Mouse (Mus musculus) CH12.LX (cell line): ENCODE results near the gene Setd2. TPM values are rescaled to one million over a fixed set of nuclear protein-coding genes. Genes with fewer than 3 reads are reported as not detected.

ENCODE experiments used
- DNase-seq: peaks from one replicate; pipeline ENCODE4 v3.0.0-alpha.2; 2013; ENCODE audit errors: extremely low read depth
- H3K27ac ChIP-seq: 2 replicates; pipeline ENCODE4 v1.5.1; 2012; ENCODE audit warnings: low read depth, mild to moderate bottlenecking, control low read depth, moderate library complexity; ENCODE audit not compliant: insufficient read depth
- H3K27me3 ChIP-seq: replicated peaks from 2 replicates; pipeline ENCODE3; 2012; ENCODE audit warnings: inconsistent platforms
- H3K36me3 ChIP-seq, 2 experiments: replicated peaks in 1 of 2; 2 replicates each; pipeline versions ENCODE3 to v1.6.1; 2012; ENCODE audit warnings: inconsistent platforms in 1 of 2, low read length in 1 of 2, mild to moderate bottlenecking in 1 of 2, mixed read lengths in 1 of 2, moderate library complexity in 1 of 2; ENCODE audit not compliant: control insufficient read depth in 1 of 2, insufficient read depth in 1 of 2
- H3K4me1 ChIP-seq, 2 experiments: 2 replicates each; pipeline ENCODE4 v1.6.1; 2012; ENCODE audit warnings: inconsistent platforms in 1 of 2, moderate library complexity in 1 of 2; ENCODE audit not compliant: insufficient read depth in 2 of 2, control insufficient read depth in 1 of 2
- H3K4me2 ChIP-seq: 2 replicates; pipeline ENCODE4 v1.6.1; 2012; ENCODE audit warnings: low read depth, mild to moderate bottlenecking, control low read depth; ENCODE audit not compliant: poor library complexity, insufficient read depth, severe bottlenecking
- H3K4me3 ChIP-seq, 3 experiments: fragments of 150-350 bp in 1 of 3; sonication (generic) in 1 of 3; replicated peaks in 1 of 3; 2 replicates each; pipeline versions ENCODE3 to v1.5.1; 2011 to 2012; ENCODE audit warnings: low read depth in 2 of 3, low read length in 2 of 3, mild to moderate bottlenecking in 2 of 3, moderate library complexity in 2 of 3, control low read depth in 1 of 3, improper control_type of control experiment in 1 of 3, inconsistent platforms in 1 of 3, mixed read lengths in 1 of 3; ENCODE audit not compliant: poor library complexity in 1 of 3
- H3K79me2 ChIP-seq: replicated peaks from 2 replicates; pipeline ENCODE4 v1.6.1; 2012; ENCODE audit warnings: mild to moderate bottlenecking, moderate library complexity; ENCODE audit not compliant: control insufficient read depth, poor library complexity, insufficient read depth, severe bottlenecking; ENCODE audit errors: extremely low read depth
- H3K9ac ChIP-seq: 2 replicates; pipeline ENCODE4 v1.6.1; 2012; ENCODE audit warnings: low read depth, mild to moderate bottlenecking, control low read depth, moderate library complexity; ENCODE audit not compliant: insufficient read depth
- H3K9me3 ChIP-seq: replicated peaks from 2 replicates; pipeline ENCODE3; 2012; ENCODE audit warnings: low read length, inconsistent platforms, mixed read lengths
- BHLHE40 ChIP-seq: IDR thresholded peaks from 2 replicates; pipeline ENCODE4 v1.6.1; 2011; ENCODE audit warnings: mild to moderate bottlenecking, low read depth, low read length, improper control_type of control experiment
- CHD1 ChIP-seq: IDR thresholded peaks from 2 replicates; pipeline ENCODE4 v1.6.1; 2012; ENCODE audit warnings: low read depth, low read length, improper control_type of control experiment, inconsistent platforms
- E2F4 ChIP-seq: IDR thresholded peaks from 2 replicates; pipeline ENCODE4 v1.6.1; 2011; ENCODE audit warnings: low read depth, low read length, improper control_type of control experiment; ENCODE audit not compliant: insufficient replicate concordance
- EP300 ChIP-seq: IDR thresholded peaks from 2 replicates; pipeline ENCODE4 v1.6.1; 2011; ENCODE audit warnings: low read length, improper control_type of control experiment
- ETS1 ChIP-seq: conservative IDR thresholded peaks from 2 replicates; pipeline ENCODE4 v1.6.1; 2012; ENCODE audit warnings: low read depth, mild to moderate bottlenecking, inconsistent platforms, low read length, improper control_type of control experiment, moderate library complexity
- HCFC1 ChIP-seq: IDR thresholded peaks from 2 replicates; pipeline ENCODE4 v1.6.1; 2012; ENCODE audit warnings: low read depth, mild to moderate bottlenecking, inconsistent platforms, low read length, improper control_type of control experiment
- IRF4 ChIP-seq: IDR thresholded peaks from 2 replicates; pipeline ENCODE4 v1.6.1; 2014; ENCODE audit warnings: low read depth, mild to moderate bottlenecking, inconsistent platforms, low read length, improper control_type of control experiment
- JUN ChIP-seq: IDR thresholded peaks from 2 replicates; pipeline ENCODE4 v1.6.1; 2011; ENCODE audit warnings: low read depth, mild to moderate bottlenecking, low read length, improper control_type of control experiment, moderate library complexity; ENCODE audit not compliant: insufficient read depth
- MAFK ChIP-seq: IDR thresholded peaks from 2 replicates; pipeline ENCODE4 v1.6.1; 2011; ENCODE audit warnings: low read length, improper control_type of control experiment; ENCODE audit not compliant: insufficient replicate concordance
- MAX ChIP-seq: IDR thresholded peaks from 2 replicates; pipeline ENCODE4 v1.6.1; 2011; ENCODE audit warnings: low read length, improper control_type of control experiment
- MEF2A ChIP-seq: IDR thresholded peaks from 2 replicates; pipeline ENCODE4 v1.6.1; 2014; ENCODE audit warnings: low read depth, mild to moderate bottlenecking, inconsistent platforms, low read length, improper control_type of control experiment, borderline replicate concordance
- MXI1 ChIP-seq: IDR thresholded peaks from 2 replicates; pipeline ENCODE4 v1.6.1; 2011; ENCODE audit warnings: mild to moderate bottlenecking, low read depth, low read length, improper control_type of control experiment
- MYC ChIP-seq: IDR thresholded peaks from 2 replicates; pipeline ENCODE4 v1.6.1; 2011; ENCODE audit warnings: low read depth, mild to moderate bottlenecking, improper control_type of control experiment, low read length
- NELFE ChIP-seq: IDR thresholded peaks from 2 replicates; pipeline ENCODE4 v1.6.1; 2011; ENCODE audit warnings: low read depth, low read length, improper control_type of control experiment
- NRF1 ChIP-seq: IDR thresholded peaks from 2 replicates; pipeline ENCODE4 v1.6.1; 2014; ENCODE audit warnings: low read depth, mild to moderate bottlenecking, inconsistent platforms, low read length, improper control_type of control experiment, moderate library complexity
- POLR2A ChIP-seq: IDR thresholded peaks from 2 replicates; pipeline ENCODE4 v1.6.1; 2011; ENCODE audit warnings: low read depth, mild to moderate bottlenecking, improper control_type of control experiment, low read length
- RCOR1 ChIP-seq: conservative IDR thresholded peaks from 2 replicates; pipeline ENCODE4 v1.6.1; 2012; ENCODE audit warnings: low read depth, mild to moderate bottlenecking, inconsistent platforms, low read length, improper control_type of control experiment
- SIN3A ChIP-seq: IDR thresholded peaks from 2 replicates; pipeline ENCODE4 v1.6.1; 2012; ENCODE audit warnings: low read length, improper control_type of control experiment, inconsistent platforms
- SMC3 ChIP-seq: IDR thresholded peaks from 2 replicates; pipeline ENCODE4 v1.6.1; 2011; ENCODE audit warnings: low read depth, low read length, improper control_type of control experiment
- TBP ChIP-seq: conservative IDR thresholded peaks from 2 replicates; pipeline ENCODE4 v1.6.1; 2011; ENCODE audit warnings: low read depth, low read length, improper control_type of control experiment
- UBTF ChIP-seq: IDR thresholded peaks from 2 replicates; pipeline ENCODE4 v1.6.1; 2012; ENCODE audit warnings: low read depth, mild to moderate bottlenecking, inconsistent platforms, low read length, improper control_type of control experiment, moderate library complexity
- USF1 ChIP-seq: IDR thresholded peaks from 2 replicates; pipeline ENCODE4 v1.6.1; 2014; ENCODE audit warnings: low read depth, mild to moderate bottlenecking, inconsistent platforms, low read length, improper control_type of control experiment
- ZNF384 ChIP-seq: IDR thresholded peaks from 2 replicates; pipeline ENCODE4 v1.6.1; 2012; ENCODE audit warnings: low read depth, low read length, improper control_type of control experiment, inconsistent platforms
- dilution Hi-C: fragments of 300-500 bp; cut with MboI; formaldehyde crosslinking; loops from 2 replicates; pipeline ENCODE4 v1.14.3; 2020; ENCODE audit warnings: low sequenced_read_pairs; ENCODE audit not compliant: extremely low pct_unique_long_range_greater_than_20kb, extremely low pct_ligation_motif_present
- in situ Hi-C: fragments of 300-500 bp; cut with MboI; formaldehyde crosslinking; loops from 3 replicates; pipeline ENCODE4 v1.14.3; 2019; ENCODE audit warnings: low sequenced_read_pairs, low pct_ligation_motif_present, low pct_unique_long_range_greater_than_20kb, mixed read lengths
- polyA plus RNA-seq: library from polyadenylated mRNA; unstranded; fragments of >175 nt; gene quantifications from 2 replicates; pipeline ENCODE4 v1.2.1, GENCODE M21; 2012; ENCODE audit warnings: low read depth; ENCODE audit not compliant: insufficient read length
- total RNA-seq, 2 experiments: library from RNA; depleted of rRNA; stranded (reverse); fragments of 300-350 nt in 1 of 2; fragments of >200 nt in 1 of 2; gene quantifications; 2 replicates each; pipeline ENCODE4 v1.2.3; 2012 to 2014

The Setd2 gene
- total and polyA plus RNA-seq, 3 experiments: 35.8 to 87.1 (median 41.6) TPM

DNA sequence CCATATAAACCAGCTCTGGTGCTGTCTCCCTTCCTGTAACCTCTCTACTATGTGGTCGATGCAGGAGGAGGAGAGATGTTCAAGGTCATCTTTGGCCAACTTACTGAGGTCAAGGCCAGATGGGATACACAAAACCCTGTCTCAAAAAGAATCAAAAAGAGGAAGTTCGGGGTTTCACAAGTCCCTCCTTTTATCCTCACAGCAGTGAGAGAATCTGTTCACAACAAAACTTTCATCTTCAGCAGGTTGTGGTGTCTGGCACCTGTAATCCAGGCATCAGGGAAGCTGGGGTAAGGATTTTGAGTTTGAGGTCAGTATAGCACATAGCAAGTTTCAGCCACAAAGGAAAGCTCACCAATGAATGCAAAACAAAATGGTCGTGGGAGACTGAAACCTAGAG, 1.7 kb upstream of the Setd2 start:
- Histone ChIP-seq H3K36me3 (peaks cover 0 to 8% of the 10 kb centered on the region in 2 experiments), H3K27me3 (no peaks in the 10 kb centered on the region), H3K4me2 (peak overlapping the region; percentile 97), H3K9me3 (no peaks in the 10 kb centered on the region), H3K9ac (0 out of 2 replicates have a peak overlapping the region, but pooled peaks have one; percentile 65), H3K4me1 (peaks cover 14 to 40% of the 10 kb centered on the region in 2 experiments), H3K79me2 (peaks cover 32% of the 10 kb centered on the region), H3K27ac (peak overlapping the region; percentile 52; the same call in 1 of the 2 replicates), H3K4me3 (peak overlapping the region in 1 of 3 experiments; percentile 87)
- in situ Hi-C loops: loop anchor here (5.0 kb wide), 1 partner anchor 118 kb away; no protein-coding TSS in a partner anchor
- TF ChIP-seq POLR2A: 0 out of 2 replicates have a peak, but pooled peaks have one; percentile 18
- 0 out of 2 replicates have a peak, but pooled peaks have one; percentile 1 for TF ChIP-seq JUN
- peak; percentile 64; the same call in 1 of the 2 replicates for TF ChIP-seq EP300
- TF ChIP-seq BHLHE40: peak; percentile 60; the same call in 1 of the 2 replicates
- TF ChIP-seq TBP: peak; percentile 46; the same call in 1 of the 2 replicates
- TF ChIP-seq USF1: no peak
- TF ChIP-seq SMC3: no peak; the same call in 1 of the 2 replicates
- peak; percentile 77 for TF ChIP-seq IRF4
- TF ChIP-seq ETS1: peak; percentile 39; the same call in 1 of the 2 replicates
- peak; percentile 53; the same call in 1 of the 2 replicates for TF ChIP-seq MEF2A
- no peak; the same call in none of the 2 replicates for TF ChIP-seq RCOR1
- peak; percentile 61; the same call in 1 of the 2 replicates for TF ChIP-seq MAFK
- peak; percentile 75 for TF ChIP-seq SIN3A
- dilution Hi-C loops: no loop called here
- DNase-seq: peak; percentile 71

DNA sequence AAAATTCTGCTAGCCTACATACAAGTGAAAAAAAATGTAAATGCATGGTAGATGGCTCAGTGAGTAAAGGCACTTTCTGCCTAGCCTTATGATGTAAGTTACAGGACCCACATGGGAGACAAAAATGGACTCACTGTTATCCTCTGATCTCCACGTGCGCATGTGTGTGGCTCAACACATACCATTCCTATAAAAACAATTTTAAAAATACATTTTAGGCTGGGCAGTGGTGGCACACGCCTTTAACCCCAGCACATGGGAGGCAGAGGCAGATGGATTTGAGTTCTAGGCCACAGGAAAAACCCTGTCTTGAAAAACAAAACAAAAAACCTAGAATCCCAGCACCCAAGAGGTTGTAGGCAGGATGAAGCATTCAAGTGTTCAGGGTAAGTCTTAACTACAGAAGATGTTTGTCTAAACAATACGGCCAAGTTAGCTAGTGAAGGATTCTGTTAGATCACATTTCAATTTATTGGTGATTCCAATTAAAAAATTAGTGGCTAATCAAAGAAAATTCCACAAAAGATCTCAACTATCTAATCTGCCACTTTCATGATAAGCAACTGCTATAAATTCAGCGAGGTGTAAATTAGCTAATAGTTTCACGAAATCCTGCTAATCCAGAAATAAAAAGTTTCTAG, 1.1 kb upstream of the Setd2 start:
- H3K9ac ChIP-seq: peak overlapping the region; percentile 65
- TF ChIP-seq E2F4 (no peak), NELFE (0 out of 2 replicates have a peak, but pooled peaks have one; percentile 22), UBTF (no peak), SIN3A (peak; percentile 8; the same call in 1 of the 2 replicates), CHD1 (peak; percentile 72; the same call in 1 of the 2 replicates), MXI1 (peak; percentile 81), NRF1 (peak; percentile 70), HCFC1 (no peak; the same call in 1 of the 2 replicates), MYC (peak; percentile 89), BHLHE40 (0 out of 2 replicates have a peak, but pooled peaks have one; percentile 9), IRF4 (no peak; the same call in 1 of the 2 replicates), MAX (peak; percentile 86), ZNF384 (peak; percentile 25)
- TF ChIP-seq, all 38 proteins: peak for 9
- dilution Hi-C loops (no loop called here), in situ Hi-C loops (loop anchor here (5.0 kb wide), 1 partner anchor 119 kb away; no protein-coding TSS in a partner anchor)
- no peaks in the 10 kb centered on the region for H3K27me3 ChIP-seq
- H3K9me3 ChIP-seq: no peaks in the 10 kb centered on the region
- H3K79me2 ChIP-seq: peaks cover 38% of the 10 kb centered on the region
- H3K4me1 ChIP-seq: peaks cover 15 to 46% of the 10 kb centered on the region in 2 experiments
- H3K36me3 ChIP-seq: peaks cover 0 to 12% of the 10 kb centered on the region in 2 experiments
- peak; percentile 40 for DNase-seq
- H3K4me2 ChIP-seq: peak overlapping the region; percentile 97
- H3K27ac ChIP-seq: peak overlapping the region; percentile 33; the same call in 1 of the 2 replicates
- H3K4me3 ChIP-seq: peak overlapping the region in 2 of 3 experiments; percentile 40 to 87
